Mouse (Mus musculus): ENCODE data around the gene Gne. TPM values are rescaled to one million over a fixed set of nuclear protein-coding genes. Genes with fewer than 3 reads are reported as not detected.

Gne gene
- polyA plus RNA-seq, 1 experiment from 2014 or later, result 20.1 TPM

Other genes starting within 250 kb of the Gne start
- gene Olfr157, start 244.0 kb downstream of the Gne start, polyA plus RNA-seq (2016; fragmentation: Nextera tagmentation; extraction: Ambion mirVana), result not detected in 2 replicates
- gene Olfr155, start 232.6 kb downstream of the Gne start, polyA plus RNA-seq (2016; fragmentation: Nextera tagmentation; extraction: Ambion mirVana), result not detected in 2 replicates
- gene Reck, start 208.6 kb downstream of the Gne start, polyA plus RNA-seq (2016; fragmentation: Nextera tagmentation; extraction: Ambion mirVana), result 8.9 and 11.3 TPM in 2 replicates
- gene Glipr2, start 126.8 kb downstream of the Gne start, polyA plus RNA-seq (2016; fragmentation: Nextera tagmentation; extraction: Ambion mirVana), result 56.9 and 61.7 TPM in 2 replicates
- gene Ccin, start 100.7 kb downstream of the Gne start, polyA plus RNA-seq (2016; fragmentation: Nextera tagmentation; extraction: Ambion mirVana), result 0.09 TPM in 1 of 2 replicates, not detected in the other
- gene Clta, start 79.7 kb downstream of the Gne start, polyA plus RNA-seq (2016; fragmentation: Nextera tagmentation; extraction: Ambion mirVana), result 235 and 238 TPM in 2 replicates
- 64.7 and 66.7 TPM in 2 replicates for gene Rnf38, start 149.6 kb upstream of the Gne start, polyA plus RNA-seq (2016; fragmentation: Nextera tagmentation; extraction: Ambion mirVana)
- 57.8 and 57.9 TPM in 2 replicates for gene Melk, start 216.7 kb upstream of the Gne start, polyA plus RNA-seq (2016; fragmentation: Nextera tagmentation; extraction: Ambion mirVana)